Mouse (Mus musculus) common myeloid progenitor, adult 5-6 weeks (primary cell): ENCODE data around the gene Gm1604a. TPM values are rescaled to one million over a fixed set of nuclear protein-coding genes. Genes with fewer than 3 reads are reported as not detected.
A peak's percentile ranks its signal among the peaks of the same experiment; 100 is the strongest.
"Not testable (repeated sequence)": the region's sequence is repeated elsewhere in the genome, so short reads cannot be mapped to it uniquely, and the experiment has no call there.

Experiments
- ATAC-seq: replicated peaks from 2 replicates; pipeline ENCODE4 v1.8.0; 2016; ENCODE audit warnings: low read depth, mild to moderate bottlenecking, moderate TSS enrichment, inconsistent platforms; ENCODE audit not compliant: poor library complexity, severe bottlenecking
- total RNA-seq: library from RNA; stranded (forward); fragments of 200-1000, 187-1606 nt; gene quantifications from 2 replicates; pipeline ENCODE4 v1.2.3, GENCODE M21; 2017

Gm1604a gene
- 0.41 TPM in 1 of 2 replicates, not detected in the other for total RNA-seq

DNA sequence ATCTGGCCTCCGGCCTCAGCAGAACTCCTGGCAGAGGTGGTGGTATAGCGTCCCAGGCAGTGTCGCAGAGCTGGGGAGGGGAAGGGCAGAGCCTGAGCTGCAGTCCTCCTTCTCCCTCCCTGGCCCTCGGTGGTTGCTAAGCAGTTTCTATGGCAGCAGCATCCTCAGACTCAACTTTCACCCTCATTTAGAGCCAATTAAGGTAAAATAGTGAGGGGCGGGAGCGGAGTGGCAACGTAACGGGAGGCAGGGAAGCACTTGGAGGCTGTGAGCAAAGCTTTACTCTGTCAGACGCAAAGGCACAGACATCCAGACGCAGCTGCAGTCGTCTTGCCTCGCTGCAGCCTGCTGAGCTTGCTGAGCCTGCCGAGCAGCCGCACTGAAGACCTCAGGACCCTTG lies at the start of gene Gm1604a:
TSS of gene Gm1604a (plus strand) at position 312 of the 400 bp plus-strand sequence.
- not testable (repeated sequence) for ATAC-seq

DNA sequence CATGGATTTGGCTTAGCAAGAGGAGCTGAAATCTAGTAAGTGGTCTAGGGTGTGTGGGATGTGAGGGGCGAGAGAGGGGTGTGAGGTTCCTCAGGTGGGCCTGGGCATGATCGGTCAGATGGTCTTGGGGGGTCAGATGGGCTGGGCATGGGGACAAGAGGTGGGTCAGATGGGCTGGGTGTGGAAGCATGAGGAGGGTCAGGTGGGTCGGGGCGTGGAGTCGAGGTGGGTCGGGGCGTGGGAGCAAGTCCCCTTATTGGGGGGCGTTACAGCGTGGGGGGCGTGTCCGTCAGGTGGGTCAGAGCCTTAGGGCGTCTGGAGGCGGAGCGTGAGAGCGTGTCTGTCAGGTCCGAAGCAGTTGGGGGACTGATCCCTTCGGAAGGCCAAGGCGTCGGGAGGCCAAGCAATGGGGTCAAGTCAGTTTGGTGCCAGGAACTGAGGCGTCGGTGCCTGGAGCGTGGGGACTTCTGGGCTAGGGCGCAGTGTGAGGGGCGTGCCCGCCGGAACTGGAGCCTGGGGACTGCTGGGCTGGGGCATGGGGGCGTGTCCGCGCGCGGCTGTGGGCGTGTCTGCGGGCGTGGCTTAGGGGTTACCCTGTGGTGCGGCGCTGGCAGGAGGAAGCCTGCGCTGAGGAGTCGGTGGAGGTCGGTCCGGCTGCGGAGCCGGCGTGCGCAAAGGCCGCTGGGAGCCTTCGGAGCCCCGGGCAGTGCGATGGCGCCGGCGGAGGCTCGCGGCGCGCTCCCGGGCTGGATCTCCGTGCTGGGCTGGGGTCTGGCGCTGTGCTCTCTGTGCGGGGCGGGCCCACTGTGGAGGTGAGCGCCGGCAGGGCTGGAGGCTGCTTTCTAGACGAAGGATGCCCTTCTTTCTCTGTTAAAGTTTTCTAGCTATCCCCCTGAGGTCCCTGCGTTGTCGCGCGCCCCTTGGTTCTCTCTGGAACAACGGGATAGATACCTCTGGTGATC lies 46.8 kb upstream of the Gm1604a start, which contains the start of gene Gm49721:
TSS of gene Gm49721 (plus strand) at position 618 of the 962 bp plus-strand sequence.
- peak; percentile 93 for ATAC-seq

DNA sequence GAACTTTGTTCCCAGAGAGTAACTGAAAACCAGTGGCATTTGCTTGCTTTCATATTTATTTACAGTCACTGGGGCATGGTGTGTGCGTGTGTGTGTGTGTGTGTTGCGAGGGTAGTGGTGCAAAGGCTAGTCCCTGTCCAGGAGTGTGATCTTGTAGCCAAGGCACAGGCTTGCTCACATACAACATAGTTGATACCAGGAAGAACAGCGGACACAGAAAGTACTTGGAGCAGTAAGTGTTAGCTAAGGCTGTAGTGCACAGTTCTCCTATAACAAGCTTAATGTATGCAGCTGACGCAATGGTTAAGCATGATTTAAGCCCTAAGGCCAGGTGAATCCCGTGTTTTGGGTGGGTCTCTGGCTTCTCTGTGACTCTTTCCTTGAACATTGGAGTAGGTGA lies 46.0 kb upstream of the Gm1604a start:
- ATAC-seq, result not testable (repeated sequence)

DNA sequence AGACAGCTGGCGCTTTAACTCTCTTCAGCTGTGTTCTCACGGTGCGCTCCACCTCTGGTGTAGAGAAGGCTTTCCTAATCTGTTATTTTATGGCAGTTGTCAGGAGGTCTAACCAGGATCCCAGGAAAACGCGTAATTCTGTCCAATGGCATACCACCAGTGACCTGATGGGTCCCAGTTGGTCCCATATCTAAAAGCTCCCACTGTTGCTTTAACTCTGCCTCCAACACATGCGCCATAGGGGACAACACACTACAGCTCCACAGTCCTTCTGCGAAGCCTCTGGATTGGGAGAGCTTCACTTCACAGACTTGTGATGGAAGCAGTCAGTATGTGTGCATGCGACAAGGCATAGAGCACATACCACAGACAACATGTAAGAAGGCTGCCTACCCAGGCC lies 45.2 kb upstream of the Gm1604a start:
- not testable (repeated sequence) for ATAC-seq

DNA sequence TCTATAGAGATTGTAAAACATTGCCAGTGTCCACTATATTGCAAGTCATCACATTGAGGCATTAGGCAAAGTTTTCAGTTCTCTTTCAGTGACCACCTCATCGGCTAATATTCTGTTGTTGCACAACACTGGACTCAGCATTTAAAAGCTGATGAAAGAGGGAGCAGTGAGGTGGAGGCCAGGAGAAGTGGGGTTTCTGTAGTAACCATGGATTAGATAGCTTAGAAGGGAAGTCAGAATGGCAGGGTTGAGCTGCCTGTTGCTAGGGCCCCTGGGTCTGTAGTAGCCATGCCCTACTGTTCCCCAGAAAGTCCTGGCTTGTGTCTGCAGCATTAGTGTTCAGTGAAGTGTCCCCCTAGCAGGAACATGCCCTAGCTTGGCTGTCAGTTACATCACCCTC lies 39.2 kb upstream of the Gm1604a start:
- ATAC-seq, result 0 out of 2 replicates have a peak, but pooled peaks have one; percentile 36

DNA sequence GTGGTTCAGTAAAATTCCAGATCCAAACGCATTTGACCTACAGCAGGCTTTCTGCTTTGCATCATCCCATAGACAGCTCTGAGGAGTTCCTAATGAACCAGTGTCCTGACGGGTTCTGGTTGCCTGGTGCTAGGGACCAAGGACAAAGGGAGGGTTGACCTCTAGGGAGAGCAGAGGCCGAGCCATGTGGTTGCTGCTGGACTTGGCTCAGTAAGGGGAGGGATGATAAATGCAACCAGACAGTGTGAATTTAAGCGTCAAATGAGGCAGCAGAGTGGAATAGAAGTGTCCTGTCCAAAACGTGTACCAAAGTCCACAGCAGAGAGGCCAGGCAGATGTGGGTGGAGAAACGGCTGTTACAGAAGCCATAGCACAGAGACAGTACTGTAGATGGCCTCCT lies 29.9 kb upstream of the Gm1604a start:
- not testable (repeated sequence) for ATAC-seq

DNA sequence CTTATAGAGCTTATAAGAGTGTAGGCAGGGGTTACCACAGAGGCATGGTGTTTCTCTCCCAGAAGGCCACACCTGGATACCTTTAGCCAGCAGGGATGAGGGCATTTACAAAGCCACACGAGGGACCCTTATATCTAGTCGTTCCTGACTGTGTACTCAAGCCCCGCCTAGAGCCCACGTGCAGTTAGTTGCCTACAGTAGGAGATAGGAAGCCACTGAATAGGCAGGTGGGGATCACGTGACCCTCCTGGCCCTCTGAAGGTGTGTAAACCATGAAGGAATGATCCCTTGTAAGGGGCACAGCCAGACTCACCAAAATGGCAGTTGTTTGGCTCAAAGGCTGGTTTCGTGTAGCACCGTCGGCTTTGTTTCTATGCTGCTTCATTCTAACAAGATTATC lies 28.5 kb upstream of the Gm1604a start:
- ATAC-seq, result not testable (repeated sequence)

DNA sequence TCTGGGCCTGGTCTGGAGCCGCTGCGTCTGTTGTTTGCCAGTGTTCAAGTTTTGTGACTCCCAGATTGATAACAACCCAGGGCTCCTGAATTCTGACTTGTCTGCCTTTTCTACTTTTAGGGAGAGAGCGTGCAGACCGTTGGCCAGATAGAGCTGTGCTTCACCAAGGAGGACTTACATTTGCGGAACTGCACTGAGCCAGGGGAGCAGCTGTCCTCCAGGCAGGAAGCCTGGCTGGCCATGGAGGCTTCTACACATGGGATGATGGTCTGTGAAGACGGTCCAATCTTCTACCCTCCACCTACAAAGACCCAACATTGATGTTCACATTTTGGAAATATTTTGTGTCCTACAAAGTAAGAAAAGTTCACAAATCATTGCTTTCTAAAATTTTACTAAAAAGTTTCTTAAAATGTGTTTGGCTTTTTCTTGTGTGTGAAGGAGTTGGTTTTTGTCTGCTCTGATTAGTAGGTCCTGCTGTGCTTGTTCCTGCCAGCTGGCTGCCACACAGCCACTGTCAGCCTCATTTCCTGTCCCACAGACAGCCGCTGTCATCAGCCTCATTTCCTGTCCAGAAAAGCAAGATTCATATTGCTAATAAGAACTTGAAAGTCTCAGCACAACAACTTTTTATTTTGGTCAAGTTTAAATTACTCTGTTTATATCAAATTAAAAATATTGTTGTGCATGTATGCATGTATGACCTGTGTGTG lies 27.4 kb upstream of the Gm1604a start:
- ATAC-seq, result peak; percentile 52; the same call in 1 of the 2 replicates

DNA sequence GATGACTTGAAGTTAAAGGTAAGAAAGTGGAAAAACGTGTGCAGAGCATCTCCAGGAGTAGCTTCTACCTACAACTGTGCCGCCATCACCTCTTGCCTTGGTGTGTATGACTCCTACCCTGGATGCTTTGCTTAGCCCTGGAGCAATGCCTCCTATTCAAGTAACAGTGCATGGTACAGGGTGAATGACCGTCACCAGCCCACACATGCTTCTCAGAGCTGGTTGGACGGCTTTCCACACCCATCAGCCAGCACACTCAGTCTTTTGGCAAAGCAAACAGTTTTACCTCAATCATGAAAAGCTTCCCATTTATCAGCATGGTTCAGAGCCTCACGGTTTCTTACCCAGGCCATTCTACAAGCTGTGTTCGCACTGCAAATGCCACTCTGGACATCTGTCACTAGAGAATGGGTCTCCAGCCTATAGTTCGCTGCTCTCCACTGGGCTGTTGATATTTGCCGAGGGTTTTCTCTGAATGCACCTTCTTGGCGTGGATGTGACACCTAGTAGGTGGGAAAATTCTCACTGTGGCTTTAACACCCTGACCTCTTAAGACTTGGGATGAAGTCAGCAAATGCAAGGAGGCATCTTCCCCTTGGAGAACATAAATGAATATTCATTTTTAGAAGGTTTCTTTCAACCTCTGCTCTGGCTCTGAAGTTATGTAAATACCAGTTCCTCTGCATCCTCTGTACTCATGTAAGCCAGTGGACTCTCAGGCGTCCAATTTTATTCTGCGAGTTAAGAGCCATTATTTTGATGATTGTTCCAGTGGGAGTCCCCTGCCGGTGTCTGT lies 23.4 kb upstream of the Gm1604a start:
- ATAC-seq, result not testable (repeated sequence)

DNA sequence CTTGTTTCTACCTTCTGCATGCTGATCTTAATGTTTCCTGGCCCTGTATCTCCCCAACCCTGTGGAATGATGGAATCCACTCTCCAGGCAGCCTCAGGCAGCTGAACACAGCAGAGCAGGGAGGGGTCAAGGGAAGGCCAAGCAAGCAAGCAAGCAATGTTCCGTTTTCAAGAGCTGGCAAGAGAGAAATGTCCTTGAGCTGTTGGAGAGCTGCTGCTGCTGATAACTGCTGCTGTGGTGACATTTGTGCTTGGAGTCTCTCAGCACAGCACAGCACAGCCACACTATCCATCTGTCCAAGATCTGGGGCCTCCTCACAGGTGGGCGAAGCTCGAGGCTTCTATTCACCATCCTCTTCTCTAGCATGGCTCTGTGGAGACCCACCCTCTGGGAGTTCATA lies 22.0 kb upstream of the Gm1604a start:
- not testable (repeated sequence) for ATAC-seq

DNA sequence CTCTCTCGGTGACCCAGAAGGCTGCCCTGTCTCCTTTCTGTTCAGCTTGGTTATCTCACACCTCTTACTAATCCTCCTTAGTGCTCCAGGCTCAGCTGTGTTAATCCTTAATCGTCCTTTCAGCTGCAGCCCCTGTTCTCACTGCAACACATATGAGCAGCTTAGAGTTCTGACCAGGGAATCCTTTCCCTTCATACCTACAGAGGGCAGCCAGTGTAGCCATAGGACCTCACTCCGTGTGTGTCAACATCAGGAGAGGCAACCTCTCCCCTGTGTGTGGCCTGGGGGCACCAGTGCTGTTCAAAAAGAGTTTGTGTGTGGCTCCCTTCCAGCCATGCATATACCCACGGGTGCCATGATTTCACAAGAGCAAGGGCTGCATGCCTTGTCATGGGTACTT lies 19.7 kb upstream of the Gm1604a start:
- not testable (repeated sequence) for ATAC-seq

DNA sequence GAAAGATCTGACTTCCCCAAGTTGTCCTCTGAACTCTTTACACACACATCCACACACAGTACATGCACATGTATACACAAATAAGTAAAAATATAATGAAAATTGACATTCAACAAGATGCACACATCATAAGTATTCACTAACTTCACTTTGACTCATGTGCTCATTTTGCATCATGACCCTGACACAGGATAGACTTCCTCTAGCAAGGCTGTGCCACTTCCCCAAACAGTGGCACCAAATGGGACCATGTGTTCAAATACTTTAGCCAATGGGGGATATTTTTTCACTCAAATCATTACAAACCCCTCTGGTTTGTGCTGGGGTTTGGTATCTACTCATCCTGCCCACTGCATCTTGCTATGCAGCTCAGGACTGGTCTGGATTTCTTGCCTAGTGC lies 16.5 kb upstream of the Gm1604a start:
- not testable (repeated sequence) for ATAC-seq

DNA sequence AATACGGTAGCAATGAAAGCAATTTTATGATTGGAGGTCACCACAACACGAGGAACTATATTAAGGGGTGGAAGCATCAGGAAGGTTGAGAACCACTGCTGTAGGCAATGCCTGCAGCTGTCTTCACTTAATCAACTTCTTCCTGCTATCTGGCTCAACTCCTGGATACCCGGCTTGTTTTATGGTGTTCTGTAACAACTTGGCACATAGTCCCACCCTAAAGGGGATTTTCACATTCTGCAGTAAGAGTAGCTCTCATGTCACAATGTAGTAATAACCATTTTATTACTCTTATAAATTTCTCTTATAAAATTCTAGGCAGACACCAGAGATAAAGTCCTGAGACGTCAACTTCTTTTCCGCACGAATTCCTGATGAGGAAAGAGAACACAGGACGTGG lies 15.9 kb upstream of the Gm1604a start:
- not testable (repeated sequence) for ATAC-seq

DNA sequence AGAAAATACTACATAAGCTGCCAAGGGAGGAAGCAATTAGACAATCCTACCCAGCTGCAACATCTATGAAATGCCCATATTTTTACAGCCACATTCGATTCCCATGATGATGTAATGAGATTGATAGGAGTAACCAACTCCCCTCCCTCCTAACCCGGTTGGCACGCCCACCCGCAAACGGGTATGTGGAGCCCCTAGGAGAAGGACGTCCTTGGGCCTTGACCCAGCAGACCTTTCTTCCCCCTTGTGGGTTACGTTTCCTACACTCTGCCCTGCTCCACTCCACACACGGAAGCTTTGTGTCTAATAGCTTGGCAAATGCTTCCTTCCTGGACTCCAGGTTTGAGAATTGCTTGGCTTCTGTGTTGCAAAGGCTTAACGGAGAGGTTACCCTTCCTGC lies 15.5 kb upstream of the Gm1604a start:
- ATAC-seq, result peak; percentile 77

DNA sequence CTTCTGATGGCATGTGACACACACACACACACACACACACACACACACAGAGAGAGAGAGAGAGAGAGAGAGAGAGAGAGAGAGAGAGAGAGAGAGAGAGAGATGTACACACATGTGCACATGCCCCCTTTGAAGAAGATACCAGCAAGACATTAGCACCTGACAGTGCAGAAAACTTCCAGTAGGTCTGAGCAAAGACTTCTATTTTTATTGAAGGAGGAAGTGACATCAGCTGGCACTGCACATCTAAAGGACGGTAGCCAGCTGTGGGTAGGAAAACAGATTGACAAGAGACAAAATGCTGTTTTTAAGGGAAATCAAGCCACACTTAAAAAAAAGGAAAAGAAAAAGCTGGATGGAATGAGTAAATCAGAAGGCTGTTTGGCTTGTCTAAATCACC lies 11.2 kb upstream of the Gm1604a start:
- ATAC-seq, result 0 out of 2 replicates have a peak, but pooled peaks have one; percentile 29

DNA sequence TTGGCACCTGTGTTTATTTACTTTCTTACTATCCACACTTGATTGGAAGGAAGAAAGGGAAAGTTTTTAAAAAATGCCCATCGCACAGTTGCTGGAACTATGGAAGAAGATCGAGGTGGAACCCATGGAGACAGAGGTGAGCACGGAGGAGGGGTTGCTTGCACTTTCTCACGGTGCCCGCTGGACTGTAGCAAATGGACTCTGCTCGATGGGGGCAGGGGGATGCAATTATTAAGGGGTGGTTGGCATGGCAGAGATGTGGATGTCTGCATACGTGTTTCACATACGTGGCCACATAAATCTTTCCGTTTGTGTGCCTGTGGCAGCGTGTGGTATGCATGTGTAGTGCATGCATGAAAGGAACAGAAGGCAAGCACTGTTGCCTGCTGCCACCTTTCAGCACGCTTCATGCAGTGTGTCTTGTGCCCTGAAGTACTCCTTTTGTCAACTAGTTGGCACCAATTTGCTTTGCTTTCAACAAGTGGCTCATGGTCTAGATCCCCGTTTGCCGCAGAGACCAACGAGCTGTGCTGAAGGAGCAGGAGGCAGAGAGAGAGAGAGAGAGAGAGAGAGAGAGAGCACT lies 487 bp downstream of the Gm1604a start:
- not testable (repeated sequence) for ATAC-seq

DNA sequence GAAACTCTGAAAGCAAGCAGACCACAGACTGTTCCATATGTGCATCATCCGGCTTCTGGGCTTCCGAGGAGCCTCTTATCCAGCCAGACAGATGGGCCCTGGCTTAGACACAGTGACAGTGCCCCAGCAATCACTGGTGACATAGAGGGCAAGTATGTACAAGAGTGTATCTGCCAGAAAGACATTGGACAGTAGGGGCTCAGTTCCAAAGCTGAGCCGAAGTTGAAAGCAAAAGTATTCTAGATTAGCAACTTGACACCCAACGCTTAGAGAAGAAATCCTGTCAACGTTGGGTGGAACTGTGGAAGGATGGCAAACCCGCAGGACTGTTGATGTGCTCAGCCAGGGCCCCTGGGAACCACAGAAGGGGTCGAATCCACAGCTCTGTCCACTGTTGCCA lies 4.8 kb downstream of the Gm1604a start:
- ATAC-seq, result not testable (repeated sequence)

DNA sequence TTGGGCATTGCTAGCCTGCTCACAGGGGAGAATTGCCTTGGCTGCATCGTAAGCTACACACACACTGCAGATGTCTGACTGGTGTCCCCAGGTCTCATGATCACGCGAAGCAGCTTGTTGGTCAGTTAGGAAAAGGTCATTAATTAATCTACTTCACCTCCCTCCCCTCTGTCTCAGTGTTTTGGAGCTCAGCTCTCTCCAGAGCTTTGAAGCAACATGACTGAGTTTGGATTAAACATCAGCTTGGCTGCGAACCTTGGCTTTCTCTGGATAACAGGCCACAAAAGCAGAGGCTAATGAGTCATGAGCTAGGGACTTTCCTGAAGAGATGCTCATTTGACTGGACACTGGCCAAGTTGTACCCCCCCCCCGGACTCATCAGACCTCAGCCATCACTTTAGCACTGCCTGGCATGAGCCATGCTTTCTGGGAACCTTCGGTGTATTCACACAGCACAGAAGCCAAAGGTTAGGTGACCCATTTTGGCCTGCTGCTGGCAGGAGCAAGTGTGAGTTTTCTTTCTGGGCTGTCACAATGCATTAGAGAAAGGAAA lies 5.3 kb downstream of the Gm1604a start:
- ATAC-seq, result not testable (repeated sequence)
